Mouse (Mus musculus) CH12.LX (cell line): Measurements from ENCODE around the gene Socs5. TPM values are rescaled to one million over a fixed set of nuclear protein-coding genes. Genes with fewer than 3 reads are reported as not detected.
A peak's percentile ranks its signal among the peaks of the same experiment; 100 is the strongest.

Source experiments
- DNase-seq: peaks from one replicate; pipeline ENCODE4 v3.0.0-alpha.2; 2013; ENCODE audit errors: extremely low read depth
- H3K27ac ChIP-seq: 2 replicates; pipeline ENCODE4 v1.5.1; 2012; ENCODE audit warnings: low read depth, mild to moderate bottlenecking, control low read depth, moderate library complexity; ENCODE audit not compliant: insufficient read depth
- H3K27me3 ChIP-seq: replicated peaks from 2 replicates; pipeline ENCODE3; 2012; ENCODE audit warnings: inconsistent platforms
- H3K36me3 ChIP-seq, 2 experiments: replicated peaks in 1 of 2; 2 replicates each; pipeline versions ENCODE3 to v1.6.1; 2012; ENCODE audit warnings: inconsistent platforms in 1 of 2, low read length in 1 of 2, mild to moderate bottlenecking in 1 of 2, mixed read lengths in 1 of 2, moderate library complexity in 1 of 2; ENCODE audit not compliant: control insufficient read depth in 1 of 2, insufficient read depth in 1 of 2
- H3K4me1 ChIP-seq, 2 experiments: 2 replicates each; pipeline ENCODE4 v1.6.1; 2012; ENCODE audit warnings: inconsistent platforms in 1 of 2, moderate library complexity in 1 of 2; ENCODE audit not compliant: insufficient read depth in 2 of 2, control insufficient read depth in 1 of 2
- H3K4me2 ChIP-seq: 2 replicates; pipeline ENCODE4 v1.6.1; 2012; ENCODE audit warnings: low read depth, mild to moderate bottlenecking, control low read depth; ENCODE audit not compliant: poor library complexity, insufficient read depth, severe bottlenecking
- H3K4me3 ChIP-seq, 3 experiments: fragments of 150-350 bp in 1 of 3; sonication (generic) in 1 of 3; replicated peaks in 1 of 3; 2 replicates each; pipeline versions ENCODE3 to v1.5.1; 2011 to 2012; ENCODE audit warnings: low read depth in 2 of 3, low read length in 2 of 3, mild to moderate bottlenecking in 2 of 3, moderate library complexity in 2 of 3, control low read depth in 1 of 3, improper control_type of control experiment in 1 of 3, inconsistent platforms in 1 of 3, mixed read lengths in 1 of 3; ENCODE audit not compliant: poor library complexity in 1 of 3
- H3K79me2 ChIP-seq: replicated peaks from 2 replicates; pipeline ENCODE4 v1.6.1; 2012; ENCODE audit warnings: mild to moderate bottlenecking, moderate library complexity; ENCODE audit not compliant: control insufficient read depth, poor library complexity, insufficient read depth, severe bottlenecking; ENCODE audit errors: extremely low read depth
- H3K9ac ChIP-seq: 2 replicates; pipeline ENCODE4 v1.6.1; 2012; ENCODE audit warnings: low read depth, mild to moderate bottlenecking, control low read depth, moderate library complexity; ENCODE audit not compliant: insufficient read depth
- H3K9me3 ChIP-seq: replicated peaks from 2 replicates; pipeline ENCODE3; 2012; ENCODE audit warnings: low read length, inconsistent platforms, mixed read lengths
- BHLHE40 ChIP-seq: IDR thresholded peaks from 2 replicates; pipeline ENCODE4 v1.6.1; 2011; ENCODE audit warnings: mild to moderate bottlenecking, low read depth, low read length, improper control_type of control experiment
- CHD1 ChIP-seq: IDR thresholded peaks from 2 replicates; pipeline ENCODE4 v1.6.1; 2012; ENCODE audit warnings: low read depth, low read length, improper control_type of control experiment, inconsistent platforms
- CTCF ChIP-seq, 2 experiments: IDR thresholded peaks in 1 of 2; conservative IDR thresholded peaks in 1 of 2; 2 replicates each; pipeline ENCODE4 v1.5.1; 2011 to 2012; ENCODE audit warnings: low read depth in 2 of 2, low read length in 2 of 2, improper control_type of control experiment in 1 of 2, inconsistent platforms in 1 of 2, mild to moderate bottlenecking in 1 of 2, moderate library complexity in 1 of 2
- E2F4 ChIP-seq: IDR thresholded peaks from 2 replicates; pipeline ENCODE4 v1.6.1; 2011; ENCODE audit warnings: low read depth, low read length, improper control_type of control experiment; ENCODE audit not compliant: insufficient replicate concordance
- ELF1 ChIP-seq: IDR thresholded peaks from 2 replicates; pipeline ENCODE4 v1.6.1; 2014; ENCODE audit warnings: low read depth, mild to moderate bottlenecking, inconsistent platforms, low read length, improper control_type of control experiment
- EP300 ChIP-seq: IDR thresholded peaks from 2 replicates; pipeline ENCODE4 v1.6.1; 2011; ENCODE audit warnings: low read length, improper control_type of control experiment
- GABPA ChIP-seq: IDR thresholded peaks from 2 replicates; pipeline ENCODE4 v1.6.1; 2012; ENCODE audit warnings: low read depth, low read length, improper control_type of control experiment, inconsistent platforms; ENCODE audit not compliant: insufficient replicate concordance
- HCFC1 ChIP-seq: IDR thresholded peaks from 2 replicates; pipeline ENCODE4 v1.6.1; 2012; ENCODE audit warnings: low read depth, mild to moderate bottlenecking, inconsistent platforms, low read length, improper control_type of control experiment
- KAT2A ChIP-seq: IDR thresholded peaks from 2 replicates; pipeline ENCODE4 v1.6.1; 2012; ENCODE audit warnings: low read length, improper control_type of control experiment, inconsistent platforms; ENCODE audit not compliant: insufficient replicate concordance
- MAFK ChIP-seq: IDR thresholded peaks from 2 replicates; pipeline ENCODE4 v1.6.1; 2011; ENCODE audit warnings: low read length, improper control_type of control experiment; ENCODE audit not compliant: insufficient replicate concordance
- MAZ ChIP-seq: IDR thresholded peaks from 2 replicates; pipeline ENCODE4 v1.6.1; 2012; ENCODE audit warnings: low read depth, mild to moderate bottlenecking, inconsistent platforms, low read length, improper control_type of control experiment, moderate library complexity
- MEF2A ChIP-seq: IDR thresholded peaks from 2 replicates; pipeline ENCODE4 v1.6.1; 2014; ENCODE audit warnings: low read depth, mild to moderate bottlenecking, inconsistent platforms, low read length, improper control_type of control experiment, borderline replicate concordance
- MXI1 ChIP-seq: IDR thresholded peaks from 2 replicates; pipeline ENCODE4 v1.6.1; 2011; ENCODE audit warnings: mild to moderate bottlenecking, low read depth, low read length, improper control_type of control experiment
- NELFE ChIP-seq: IDR thresholded peaks from 2 replicates; pipeline ENCODE4 v1.6.1; 2011; ENCODE audit warnings: low read depth, low read length, improper control_type of control experiment
- NRF1 ChIP-seq: IDR thresholded peaks from 2 replicates; pipeline ENCODE4 v1.6.1; 2014; ENCODE audit warnings: low read depth, mild to moderate bottlenecking, inconsistent platforms, low read length, improper control_type of control experiment, moderate library complexity
- POLR2A ChIP-seq: IDR thresholded peaks from 2 replicates; pipeline ENCODE4 v1.6.1; 2011; ENCODE audit warnings: low read depth, mild to moderate bottlenecking, improper control_type of control experiment, low read length
- RAD21 ChIP-seq: IDR thresholded peaks from 2 replicates; pipeline ENCODE4 v1.6.1; 2011; ENCODE audit warnings: low read depth, mild to moderate bottlenecking, low read length, improper control_type of control experiment, moderate library complexity
- SIN3A ChIP-seq: IDR thresholded peaks from 2 replicates; pipeline ENCODE4 v1.6.1; 2012; ENCODE audit warnings: low read length, improper control_type of control experiment, inconsistent platforms
- SMC3 ChIP-seq: IDR thresholded peaks from 2 replicates; pipeline ENCODE4 v1.6.1; 2011; ENCODE audit warnings: low read depth, low read length, improper control_type of control experiment
- TBP ChIP-seq: conservative IDR thresholded peaks from 2 replicates; pipeline ENCODE4 v1.6.1; 2011; ENCODE audit warnings: low read depth, low read length, improper control_type of control experiment
- UBTF ChIP-seq: IDR thresholded peaks from 2 replicates; pipeline ENCODE4 v1.6.1; 2012; ENCODE audit warnings: low read depth, mild to moderate bottlenecking, inconsistent platforms, low read length, improper control_type of control experiment, moderate library complexity
- USF1 ChIP-seq: IDR thresholded peaks from 2 replicates; pipeline ENCODE4 v1.6.1; 2014; ENCODE audit warnings: low read depth, mild to moderate bottlenecking, inconsistent platforms, low read length, improper control_type of control experiment
- USF2 ChIP-seq: conservative IDR thresholded peaks from 2 replicates; pipeline ENCODE4 v1.6.1; 2011; ENCODE audit warnings: low read depth, low read length, improper control_type of control experiment
- ZC3H11A ChIP-seq: IDR thresholded peaks from 2 replicates; pipeline ENCODE4 v1.6.1; 2012; ENCODE audit warnings: low read depth, mild to moderate bottlenecking, inconsistent platforms, low read length, improper control_type of control experiment
- ZKSCAN1 ChIP-seq: IDR thresholded peaks from 2 replicates; pipeline ENCODE4 v1.6.1; 2012; ENCODE audit warnings: low read depth, inconsistent platforms, low read length, improper control_type of control experiment, borderline replicate concordance
- ZMIZ1 ChIP-seq: IDR thresholded peaks from 2 replicates; pipeline ENCODE4 v1.6.1; 2012; ENCODE audit warnings: low read depth, mild to moderate bottlenecking, inconsistent platforms, low read length, improper control_type of control experiment
- dilution Hi-C: fragments of 300-500 bp; cut with MboI; formaldehyde crosslinking; loops from 2 replicates; pipeline ENCODE4 v1.14.3; 2020; ENCODE audit warnings: low sequenced_read_pairs; ENCODE audit not compliant: extremely low pct_unique_long_range_greater_than_20kb, extremely low pct_ligation_motif_present
- in situ Hi-C: fragments of 300-500 bp; cut with MboI; formaldehyde crosslinking; loops from 3 replicates; pipeline ENCODE4 v1.14.3; 2019; ENCODE audit warnings: low sequenced_read_pairs, low pct_ligation_motif_present, low pct_unique_long_range_greater_than_20kb, mixed read lengths
- polyA plus RNA-seq: library from polyadenylated mRNA; unstranded; fragments of >175 nt; gene quantifications from 2 replicates; pipeline ENCODE4 v1.2.1, GENCODE M21; 2012; ENCODE audit warnings: low read depth; ENCODE audit not compliant: insufficient read length
- total RNA-seq, 2 experiments: library from RNA; depleted of rRNA; stranded (reverse); fragments of 300-350 nt in 1 of 2; fragments of >200 nt in 1 of 2; gene quantifications; 2 replicates each; pipeline ENCODE4 v1.2.3; 2012 to 2014

Socs5 gene
- total and polyA plus RNA-seq, 3 experiments, result 0.52 to 0.85 (median 0.80) TPM

DNA sequence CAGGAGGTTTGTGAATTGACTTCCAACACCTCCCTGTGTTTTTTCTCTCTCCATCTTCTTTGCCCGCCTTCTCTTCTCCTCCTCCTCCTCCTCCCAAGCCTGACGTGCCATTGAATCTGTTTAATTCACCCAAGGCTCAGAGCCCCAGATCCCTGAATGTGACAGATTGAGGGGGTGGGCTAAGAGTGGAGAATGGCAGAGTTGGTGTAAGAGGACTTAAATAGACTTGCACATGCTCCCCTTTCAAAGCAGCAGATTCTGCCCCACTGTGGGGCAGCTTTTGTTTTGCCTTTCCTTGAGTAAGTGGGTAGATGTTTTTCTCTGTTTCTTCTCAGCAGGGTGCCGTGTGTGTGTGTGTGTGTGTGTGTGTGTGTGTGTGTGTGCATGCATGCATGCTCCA, 61.6 kb downstream of the Socs5 start:
- TF ChIP-seq GABPA (no peak), ZKSCAN1 (no peak), E2F4 (no peak), POLR2A (no peak), SIN3A (no peak), MXI1 (no peak), MEF2A (no peak), BHLHE40 (no peak), UBTF (no peak), USF1 (no peak), MAZ (no peak), ZC3H11A (no peak), TBP (no peak)
- no peak overlapping the region for H3K4me3 ChIP-seq
- no peaks in the 10 kb centered on the region for H3K79me2 ChIP-seq
- H3K4me2 ChIP-seq, result no peak overlapping the region
- no peaks in the 10 kb centered on the region for H3K27me3 ChIP-seq
- DNase-seq, result no peak
- peaks cover 0 to 4% of the 10 kb centered on the region in 2 experiments; a peak in 1 of 4 replicates for H3K4me1 ChIP-seq
- peaks cover 14% of the 10 kb centered on the region for H3K9me3 ChIP-seq
- in situ Hi-C loops (no loop called here), dilution Hi-C loops (no loop called here)
- no peaks in the 10 kb centered on the region for H3K36me3 ChIP-seq
- H3K27ac ChIP-seq, result no peak overlapping the region
- H3K9ac ChIP-seq, result no peak overlapping the region

DNA sequence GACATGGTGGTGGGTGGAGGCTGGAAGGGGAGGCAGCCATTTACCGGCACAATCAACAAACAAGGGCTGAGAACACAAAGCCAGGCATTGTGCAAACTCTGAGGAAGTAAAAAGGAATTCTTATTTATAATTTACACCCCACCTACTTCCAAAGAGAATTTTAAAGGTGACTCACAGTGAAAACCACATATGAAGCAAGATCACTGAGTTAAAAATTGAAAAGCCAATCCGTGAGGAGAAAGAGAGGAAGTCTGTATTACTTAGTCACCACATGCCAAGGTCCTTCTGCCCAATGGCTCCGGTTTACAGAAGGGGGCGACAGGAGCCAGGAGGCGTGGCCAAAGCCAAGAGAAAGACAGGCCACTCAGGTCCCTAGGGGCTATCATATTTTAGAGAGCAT, 62.9 kb downstream of the Socs5 start:
- Histone ChIP-seq H3K4me3 (no peak overlapping the region), H3K4me2 (no peak overlapping the region), H3K9ac (no peak overlapping the region), H3K4me1 (no peaks in the 10 kb centered on the region), H3K79me2 (no peaks in the 10 kb centered on the region), H3K27ac (no peak overlapping the region), H3K27me3 (no peaks in the 10 kb centered on the region), H3K9me3 (peaks cover 14% of the 10 kb centered on the region), H3K36me3 (no peaks in the 10 kb centered on the region)
- in situ Hi-C loops (no loop called here), dilution Hi-C loops (no loop called here)
- DNase-seq, result peak; percentile 23
- TF ChIP-seq BHLHE40 (no peak), CTCF (conservative IDR thresholded peaks at IDR 0.05 in 1 of 2, IDR thresholded peaks at IDR 0.05 in 1 of 2; ENCODE audit: low read depth in 2 of 2, low read length in 2 of 2) (peak in 1 of 2 experiments; percentile 18; a peak in 2 of 4 replicates)

DNA sequence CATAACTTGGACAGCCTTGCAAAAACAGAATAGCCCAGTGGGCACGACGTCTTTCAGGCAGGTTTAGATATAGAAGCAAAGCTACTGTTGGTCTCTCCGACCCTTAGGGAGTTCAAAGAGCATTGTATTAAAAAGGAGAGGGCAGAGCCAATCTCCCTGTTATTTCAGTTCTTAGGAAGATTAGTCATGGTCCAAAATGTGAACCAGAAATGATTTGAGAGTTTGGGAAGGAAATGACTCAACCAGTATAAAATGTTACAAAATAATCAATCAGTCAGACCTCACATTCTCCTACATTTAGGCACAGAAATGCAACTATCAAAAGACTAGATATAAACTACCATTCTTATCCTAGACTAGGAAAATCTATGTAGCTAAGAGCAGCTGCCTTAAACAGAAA, 64.6 kb downstream of the Socs5 start:
- Histone ChIP-seq H3K79me2 (no peaks in the 10 kb centered on the region), H3K4me1 (no peaks in the 10 kb centered on the region), H3K36me3 (no peaks in the 10 kb centered on the region), H3K27ac (no peak overlapping the region), H3K4me2 (no peak overlapping the region), H3K9ac (no peak overlapping the region), H3K9me3 (peaks cover 14% of the 10 kb centered on the region), H3K27me3 (no peaks in the 10 kb centered on the region), H3K4me3 (no peak overlapping the region)
- TF ChIP-seq CHD1 (no peak), MXI1 (no peak), ELF1 (no peak), SMC3 (no peak), NRF1 (no peak), CTCF (conservative IDR thresholded peaks at IDR 0.05 in 1 of 2, IDR thresholded peaks at IDR 0.05 in 1 of 2; ENCODE audit: low read depth in 2 of 2, low read length in 2 of 2) (no peak), UBTF (no peak), MAFK (no peak), RAD21 (no peak), USF2 (no peak), MEF2A (no peak), ZMIZ1 (no peak), ZC3H11A (no peak), KAT2A (no peak), EP300 (no peak), HCFC1 (no peak), ZKSCAN1 (no peak), NELFE (no peak), GABPA (no peak)
- in situ Hi-C loops (no loop called here), dilution Hi-C loops (no loop called here)
- DNase-seq, result no peak
